Mouse (Mus musculus) neural tube, embryonic 15.5 days (tissue): Measurements from ENCODE around the gene Mndal. TPM values are rescaled to one million over a fixed set of nuclear protein-coding genes. Genes with fewer than 3 reads are reported as not detected.
"Not testable (repeated sequence)": the region's sequence is repeated elsewhere in the genome, so short reads cannot be mapped to it uniquely, and the experiment has no call there.

Experiments
- ATAC-seq: fragments of 200-750 bp; cut with Nextera tagmentation; 2 replicates; pipeline ENCODE4 v1.8.0; 2017; ENCODE audit warnings: mild to moderate bottlenecking, moderate TSS enrichment, moderate library complexity; ENCODE audit not compliant: low FRiP score
- H3K27ac ChIP-seq: fragments of 300-500 bp; sonication (generic); replicated peaks from 2 replicates; pipeline ENCODE4 v1.5.1; 2015; ENCODE audit warnings: mild to moderate bottlenecking, inconsistent platforms
- H3K27me3 ChIP-seq: fragments of 300-500 bp; sonication (generic); replicated peaks from 2 replicates; pipeline ENCODE4 v1.6.1; 2015; ENCODE audit warnings: inconsistent platforms
- H3K36me3 ChIP-seq: fragments of 300-500 bp; sonication (generic); 2 replicates; pipeline ENCODE4 v1.6.1; 2015; ENCODE audit warnings: inconsistent platforms
- H3K4me1 ChIP-seq: fragments of 300-500 bp; sonication (generic); 2 replicates; pipeline ENCODE4 v1.6.1; 2015; ENCODE audit warnings: inconsistent platforms
- H3K4me2 ChIP-seq: fragments of 300-500 bp; sonication (generic); 2 replicates; pipeline ENCODE4 v1.6.1; 2015; ENCODE audit warnings: inconsistent platforms, mild to moderate bottlenecking, moderate library complexity
- H3K4me3 ChIP-seq: fragments of 300-500 bp; sonication (generic); replicated peaks from 2 replicates; pipeline ENCODE4 v1.5.1; 2015; ENCODE audit warnings: mild to moderate bottlenecking, inconsistent platforms
- H3K9ac ChIP-seq: fragments of 300-500 bp; sonication (generic); replicated peaks from 2 replicates; pipeline ENCODE4 v1.6.1; 2015; ENCODE audit warnings: mild to moderate bottlenecking, inconsistent platforms
- H3K9me3 ChIP-seq: fragments of 300-500 bp; sonication (generic); replicated peaks from 2 replicates; pipeline ENCODE4 v1.6.1; 2016; ENCODE audit warnings: inconsistent platforms
- WGBS: fragments of 180-500 bp; shearing (Covaris S2); methylation state at CpG from one replicate; pipeline ENCODE4 v1.1.7; 2015; ENCODE audit warnings: mixed read lengths; 5-methylcytosine and 5-hydroxymethylcytosine counted together
- polyA plus RNA-seq: library from polyadenylated mRNA; unstranded; fragments of >200 nt; fragmentation: Nextera tagmentation; extraction: Ambion mirVana; gene quantifications from 2 replicates; pipeline ENCODE4 v1.2.1, GENCODE M21; 2015

Mndal gene
- polyA plus RNA-seq, 1 experiment from 2014 or later, result 1.1 TPM

- not testable (repeated sequence) for H3K4me3 ChIP-seq, H3K36me3 ChIP-seq, H3K9ac ChIP-seq, H3K27ac ChIP-seq, H3K4me2 ChIP-seq, ATAC-seq, H3K9me3 ChIP-seq, H3K4me1 ChIP-seq, H3K27me3 ChIP-seq
Observed at GRCm38 (mm10) chr1:173942780-173943066, 432 bp upstream of the Mndal start.

GRCm38 (mm10) chr1:173941522-173941921 is 769 bp downstream of the Mndal start:
- not testable (repeated sequence) for H3K4me1 ChIP-seq, H3K4me3 ChIP-seq, H3K9ac ChIP-seq, H3K9me3 ChIP-seq, H3K27me3 ChIP-seq, H3K4me2 ChIP-seq, H3K36me3 ChIP-seq, ATAC-seq, H3K27ac ChIP-seq
- 95% methylated on average over 2 of the region's 2 CpGs for WGBS

- H3K4me1 ChIP-seq, result not testable (repeated sequence)
- 64% methylated on average over 3 of the region's 3 CpGs for WGBS
Observed at GRCm38 (mm10) chr1:173919279-173919678, 23.0 kb downstream of the Mndal start.

GRCm38 (mm10) chr1:173914559-173914958 is 27.7 kb downstream of the Mndal start:
- Histone ChIP-seq H3K36me3 (no peaks in the 10 kb centered on the region), H3K4me3 (no peak overlapping the region), H3K27me3 (no peaks in the 10 kb centered on the region), H3K9ac (no peak overlapping the region), H3K4me1 (no peaks in the 10 kb centered on the region), H3K27ac (no peak overlapping the region), H3K9me3 (no peaks in the 10 kb centered on the region), H3K4me2 (no peak overlapping the region)
- ATAC-seq, result no peak
- 88% methylated on average over 2 of the region's 2 CpGs for WGBS

More at GRCm38 (mm10) chr1:173919279-173919678, 23.0 kb downstream of the Mndal start:
- ATAC-seq, H3K4me3 ChIP-seq, H3K27me3 ChIP-seq, H3K4me2 ChIP-seq, H3K27ac ChIP-seq, H3K9ac ChIP-seq, H3K9me3 ChIP-seq, H3K36me3 ChIP-seq: not testable (repeated sequence)

GRCm38 (mm10) chr1:173913256-173913791 is 29.0 kb downstream of the Mndal start:
- not testable (repeated sequence) for H3K4me3 ChIP-seq, H3K4me2 ChIP-seq, H3K4me1 ChIP-seq, H3K27ac ChIP-seq, H3K36me3 ChIP-seq, H3K27me3 ChIP-seq, H3K9ac ChIP-seq, ATAC-seq, H3K9me3 ChIP-seq

GRCm38 (mm10) chr1:173912548-173913255 is 29.6 kb downstream of the Mndal start, which contains the start of gene Ifi211:
Gene Ifi211 (minus strand): TSS chr1:173913046.
- not testable (repeated sequence) for H3K4me3 ChIP-seq, ATAC-seq, H3K4me1 ChIP-seq, H3K36me3 ChIP-seq, H3K4me2 ChIP-seq, H3K9me3 ChIP-seq, H3K27me3 ChIP-seq, H3K27ac ChIP-seq, H3K9ac ChIP-seq
- 90% methylated on average over 6 of the region's 6 CpGs for WGBS

- Histone ChIP-seq H3K27me3 (no peaks in the 10 kb centered on the region), H3K4me2 (no peak overlapping the region), H3K9ac (no peak overlapping the region), H3K4me1 (no peaks in the 10 kb centered on the region), H3K27ac (no peak overlapping the region), H3K4me3 (no peak overlapping the region), H3K36me3 (no peaks in the 10 kb centered on the region), H3K9me3 (no peaks in the 10 kb centered on the region)
- ATAC-seq, result no peak
- WGBS, result 95% methylated on average over 2 of the region's 2 CpGs
Observed at GRCm38 (mm10) chr1:173911808-173912464, 30.4 kb downstream of the Mndal start.

GRCm38 (mm10) chr1:173908390-173908789 is 33.9 kb downstream of the Mndal start:
- not testable (repeated sequence) for H3K36me3 ChIP-seq, ATAC-seq, H3K9ac ChIP-seq, H3K4me3 ChIP-seq, H3K4me1 ChIP-seq, H3K27me3 ChIP-seq, H3K27ac ChIP-seq, H3K4me2 ChIP-seq, H3K9me3 ChIP-seq

GRCm38 (mm10) chr1:173905885-173906284 is 36.4 kb downstream of the Mndal start:
- H3K27ac ChIP-seq, H3K36me3 ChIP-seq, H3K4me3 ChIP-seq, ATAC-seq, H3K27me3 ChIP-seq, H3K9me3 ChIP-seq, H3K4me1 ChIP-seq, H3K4me2 ChIP-seq, H3K9ac ChIP-seq: not testable (repeated sequence)
- WGBS, result 98% methylated on average over 4 of the region's 4 CpGs

GRCm38 (mm10) chr1:173889741-173890140 is 52.5 kb downstream of the Mndal start:
- ATAC-seq, H3K36me3 ChIP-seq, H3K9me3 ChIP-seq, H3K27me3 ChIP-seq, H3K27ac ChIP-seq, H3K9ac ChIP-seq, H3K4me1 ChIP-seq, H3K4me2 ChIP-seq, H3K4me3 ChIP-seq: not testable (repeated sequence)

- not testable (repeated sequence) for H3K4me3 ChIP-seq, H3K27ac ChIP-seq, H3K9me3 ChIP-seq, ATAC-seq, H3K9ac ChIP-seq, H3K4me2 ChIP-seq, H3K27me3 ChIP-seq, H3K36me3 ChIP-seq, H3K4me1 ChIP-seq
- WGBS, result 78% methylated on average over 1 of the region's 2 CpGs
Observed at GRCm38 (mm10) chr1:173887026-173887787, 55.1 kb downstream of the Mndal start.
